Mouse (Mus musculus): Measurements from ENCODE around the gene Art5. TPM values are rescaled to one million over a fixed set of nuclear protein-coding genes. Genes with fewer than 3 reads are reported as not detected.

The Art5 gene
- polyA plus RNA-seq (2015; fragmentation: Nextera tagmentation; extraction: Ambion mirVana) = 1.3 and 1.5 TPM in 2 replicates

DNA sequence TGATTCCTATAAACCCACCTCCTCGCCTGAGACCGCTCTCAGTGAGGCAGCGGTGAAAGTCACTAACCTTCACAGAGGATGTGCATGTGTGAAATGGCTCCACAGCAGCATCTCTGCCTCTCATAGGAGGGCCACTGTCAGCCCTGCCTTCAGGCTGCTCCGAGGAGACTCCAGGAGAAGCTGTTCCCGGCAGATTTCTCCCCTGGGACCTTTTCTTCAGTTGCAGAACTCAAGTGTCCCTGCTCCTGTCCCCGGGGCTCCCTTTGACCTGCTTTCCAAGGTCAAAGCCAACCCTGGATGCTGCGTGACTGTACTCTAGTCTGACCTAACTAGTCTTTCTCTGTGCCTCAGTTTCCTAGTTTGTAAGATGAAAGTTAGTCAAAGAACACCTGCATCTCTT, at the start of gene Art5:
Gene Art5 (minus strand): TSS at position 319 of the 400 bp plus-strand sequence.
- no peak within 1 kb of the TSS for H3K4me2 ChIP-seq (ENCODE audit: low read depth, low read length)
- WGBS = 69% methylated on average over 7 of the region's 7 CpGs

DNA sequence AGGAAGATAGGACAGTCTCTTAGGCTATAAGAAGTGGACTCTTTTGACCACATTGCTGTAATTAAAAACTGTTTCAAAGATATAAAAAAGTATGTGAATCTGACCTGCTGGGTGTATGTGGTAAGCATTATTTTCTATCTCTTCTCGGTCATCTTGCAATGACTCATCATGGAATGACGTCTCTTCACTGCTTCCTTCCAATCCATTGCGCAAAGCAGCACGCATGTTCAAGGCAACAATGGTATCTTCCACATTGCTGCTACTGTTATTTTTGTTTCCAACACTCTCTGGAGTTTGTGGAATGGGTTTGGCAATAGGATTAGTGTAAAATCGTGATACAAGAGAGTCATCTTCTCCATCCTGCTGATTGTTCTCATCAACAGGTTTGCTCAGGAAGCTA, 44.4 kb upstream of the Art5 start:
- H3K4me2 ChIP-seq (ENCODE audit: low read depth, low read length) = no peak overlapping the region
- H3K4me3 ChIP-seq (ENCODE audit: low read length) = no peak overlapping the region
- whole genome bisulfite sequencing = 90% methylated on average over 5 of the region's 5 CpGs
- H3K9me3 ChIP-seq (ENCODE audit: control insufficient read depth, low read length) = no peaks in the 10 kb centered on the region
- no peaks in the 10 kb centered on the region for H3K4me1 ChIP-seq (replicated peaks; ENCODE audit: control insufficient read depth, insufficient read depth, low read length)
- no peak for ATAC-seq (ENCODE audit: low read depth)
- no peak overlapping the region for H3K27ac ChIP-seq (ENCODE audit: low read length)
- no peaks in the 10 kb centered on the region for H3K27me3 ChIP-seq (ENCODE audit: control insufficient read depth, insufficient read depth, low read depth, low read length)
- H3K36me3 ChIP-seq (ENCODE audit: control insufficient read depth, insufficient read depth, low read length) = peaks cover 27% of the 10 kb centered on the region
- H3K9ac ChIP-seq (ENCODE audit: low read length) = no peak overlapping the region

More for the DNA sequence above, at the start of gene Art5:
- Histone ChIP-seq H3K36me3 (ENCODE audit: control insufficient read depth, insufficient read depth, low read length) (no peaks in the 10 kb centered on the region), H3K9ac (ENCODE audit: low read length) (no peak within 1 kb of the TSS), H3K4me3 (ENCODE audit: low read length) (no peak within 1 kb of the TSS), H3K9me3 (ENCODE audit: control insufficient read depth, low read length) (no peaks in the 10 kb centered on the region), H3K27me3 (ENCODE audit: control insufficient read depth, insufficient read depth, low read depth, low read length) (no peaks in the 10 kb centered on the region), H3K27ac (ENCODE audit: low read length) (no peak within 1 kb of the TSS), H3K4me1 (replicated peaks; ENCODE audit: control insufficient read depth, insufficient read depth, low read length) (peaks cover 5% of the 10 kb centered on the region; the same call in 1 of the 2 replicates)
- no peak for ATAC-seq (ENCODE audit: low read depth)

DNA sequence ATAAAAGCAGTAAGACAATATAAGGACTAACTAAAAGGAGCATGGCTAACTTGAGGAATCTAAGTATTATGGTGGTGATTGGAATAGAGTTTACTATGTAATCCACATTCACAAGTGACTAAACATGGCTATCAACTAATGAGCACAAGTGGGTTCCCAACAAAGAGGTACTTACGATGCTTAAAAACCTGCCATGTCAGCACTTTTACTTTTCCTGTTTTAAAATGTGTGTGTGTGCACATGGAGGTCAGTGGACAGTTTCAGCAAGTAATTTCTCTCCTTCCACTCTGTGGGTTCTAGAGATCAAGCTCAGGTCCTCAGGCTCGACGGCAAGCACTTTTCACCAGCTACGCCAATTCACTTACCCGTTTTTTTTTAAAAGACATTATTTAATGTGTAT, 28.6 kb upstream of the Art5 start:
- Histone ChIP-seq H3K4me2 (ENCODE audit: low read depth, low read length) (no peak overlapping the region), H3K4me1 (replicated peaks; ENCODE audit: control insufficient read depth, insufficient read depth, low read length) (no peaks in the 10 kb centered on the region), H3K36me3 (ENCODE audit: control insufficient read depth, insufficient read depth, low read length) (peaks cover 52% of the 10 kb centered on the region), H3K4me3 (ENCODE audit: low read length) (no peak overlapping the region), H3K9me3 (ENCODE audit: control insufficient read depth, low read length) (no peaks in the 10 kb centered on the region), H3K27me3 (ENCODE audit: control insufficient read depth, insufficient read depth, low read depth, low read length) (no peaks in the 10 kb centered on the region), H3K27ac (ENCODE audit: low read length) (no peak overlapping the region), H3K9ac (ENCODE audit: low read length) (no peak overlapping the region)
- 93% methylated on average over 5 of the region's 5 CpGs for WGBS
- ATAC-seq (ENCODE audit: low read depth) = no peak

DNA sequence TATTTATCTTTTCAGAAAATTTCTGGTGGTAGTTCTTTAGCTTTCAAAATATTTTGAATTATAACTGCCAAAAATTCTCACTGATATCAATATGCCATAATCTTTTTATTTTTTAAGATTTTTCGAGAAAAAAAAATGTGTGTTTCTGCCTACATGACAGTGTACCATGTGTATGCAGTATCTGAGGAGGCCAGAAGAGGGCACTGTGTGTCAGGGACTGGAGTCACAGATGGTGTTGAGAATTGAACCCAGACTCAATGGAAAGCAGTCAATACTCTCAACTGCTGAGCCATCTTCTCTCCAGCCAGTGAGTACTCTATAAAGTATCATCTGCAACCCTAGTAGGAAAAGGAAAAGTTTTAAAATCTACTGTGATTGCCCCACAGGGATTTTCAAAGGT, 28.2 kb upstream of the Art5 start:
- H3K9ac ChIP-seq (ENCODE audit: low read length) = no peak overlapping the region
- H3K36me3 ChIP-seq (ENCODE audit: control insufficient read depth, insufficient read depth, low read length) = peaks cover 54% of the 10 kb centered on the region
- no peaks in the 10 kb centered on the region for H3K9me3 ChIP-seq (ENCODE audit: control insufficient read depth, low read length)
- ATAC-seq (ENCODE audit: low read depth) = no peak
- no peaks in the 10 kb centered on the region for H3K4me1 ChIP-seq (replicated peaks; ENCODE audit: control insufficient read depth, insufficient read depth, low read length)
- H3K4me3 ChIP-seq (ENCODE audit: low read length) = no peak overlapping the region
- WGBS = 88% methylated on average over 1 of the region's 1 CpGs
- H3K27me3 ChIP-seq (ENCODE audit: control insufficient read depth, insufficient read depth, low read depth, low read length) = no peaks in the 10 kb centered on the region
- H3K27ac ChIP-seq (ENCODE audit: low read length) = no peak overlapping the region
- H3K4me2 ChIP-seq (ENCODE audit: low read depth, low read length) = no peak overlapping the region

DNA sequence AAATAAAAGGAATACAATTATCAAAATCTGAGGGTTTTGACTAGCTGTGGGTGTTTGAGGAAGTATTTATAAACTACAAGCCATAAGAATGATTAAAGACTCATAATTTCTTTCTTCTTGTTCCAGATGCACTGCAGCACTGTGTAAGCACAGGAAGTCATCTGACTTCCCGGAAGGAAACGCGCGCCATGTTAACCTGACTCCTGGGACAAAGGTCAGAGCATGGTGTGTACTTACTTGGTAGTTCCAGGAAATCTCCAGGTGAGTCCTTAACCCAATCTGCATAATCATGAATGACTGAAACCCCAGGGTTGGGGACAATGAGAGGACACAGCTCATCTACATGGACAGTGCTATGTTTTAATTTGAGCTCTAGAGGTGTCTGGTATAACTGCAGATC, 23.1 kb upstream of the Art5 start:
- no peaks in the 10 kb centered on the region for H3K9me3 ChIP-seq (ENCODE audit: control insufficient read depth, low read length)
- H3K27me3 ChIP-seq (ENCODE audit: control insufficient read depth, insufficient read depth, low read depth, low read length) = no peaks in the 10 kb centered on the region
- peaks cover 55% of the 10 kb centered on the region for H3K36me3 ChIP-seq (ENCODE audit: control insufficient read depth, insufficient read depth, low read length)
- peak; percentile 49; the same call in 1 of the 2 replicates for ATAC-seq (ENCODE audit: low read depth)
- H3K4me1 ChIP-seq (replicated peaks; ENCODE audit: control insufficient read depth, insufficient read depth, low read length) = no peaks in the 10 kb centered on the region
- no peak overlapping the region for H3K4me3 ChIP-seq (ENCODE audit: low read length)
- no peak overlapping the region for H3K9ac ChIP-seq (ENCODE audit: low read length)
- WGBS = 55% methylated on average over 4 of the region's 4 CpGs
- no peak overlapping the region for H3K27ac ChIP-seq (ENCODE audit: low read length)
- H3K4me2 ChIP-seq (ENCODE audit: low read depth, low read length) = no peak overlapping the region

DNA sequence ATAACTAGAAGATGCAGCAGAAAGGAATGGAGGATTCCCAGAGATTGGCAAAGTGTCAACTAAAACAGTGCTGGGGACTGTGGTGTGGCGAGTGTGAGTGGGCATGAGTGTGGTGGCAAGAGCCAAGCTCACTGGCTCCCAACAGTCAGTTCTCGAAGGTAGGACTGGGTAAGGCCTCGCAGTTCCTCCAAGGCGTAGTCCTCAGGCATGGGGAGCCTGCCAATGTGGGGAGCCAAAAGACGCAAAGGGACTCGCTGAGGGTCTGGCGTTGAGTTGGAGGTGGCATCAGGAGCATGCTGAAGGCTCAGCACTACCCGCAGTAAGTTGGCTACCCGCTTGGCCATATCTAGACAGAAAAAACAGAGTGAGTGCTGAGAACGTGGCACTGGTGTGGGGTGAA, 11.0 kb upstream of the Art5 start:
- Histone ChIP-seq H3K4me1 (replicated peaks; ENCODE audit: control insufficient read depth, insufficient read depth, low read length) (no peaks in the 10 kb centered on the region), H3K4me2 (ENCODE audit: low read depth, low read length) (no peak overlapping the region), H3K27me3 (ENCODE audit: control insufficient read depth, insufficient read depth, low read depth, low read length) (no peaks in the 10 kb centered on the region), H3K9ac (ENCODE audit: low read length) (no peak overlapping the region), H3K27ac (ENCODE audit: low read length) (no peak overlapping the region), H3K9me3 (ENCODE audit: control insufficient read depth, low read length) (no peaks in the 10 kb centered on the region), H3K36me3 (ENCODE audit: control insufficient read depth, insufficient read depth, low read length) (peaks cover 53% of the 10 kb centered on the region), H3K4me3 (ENCODE audit: low read length) (no peak overlapping the region)
- WGBS = 90% methylated on average over 10 of the region's 10 CpGs
- no peak for ATAC-seq (ENCODE audit: low read depth)

DNA sequence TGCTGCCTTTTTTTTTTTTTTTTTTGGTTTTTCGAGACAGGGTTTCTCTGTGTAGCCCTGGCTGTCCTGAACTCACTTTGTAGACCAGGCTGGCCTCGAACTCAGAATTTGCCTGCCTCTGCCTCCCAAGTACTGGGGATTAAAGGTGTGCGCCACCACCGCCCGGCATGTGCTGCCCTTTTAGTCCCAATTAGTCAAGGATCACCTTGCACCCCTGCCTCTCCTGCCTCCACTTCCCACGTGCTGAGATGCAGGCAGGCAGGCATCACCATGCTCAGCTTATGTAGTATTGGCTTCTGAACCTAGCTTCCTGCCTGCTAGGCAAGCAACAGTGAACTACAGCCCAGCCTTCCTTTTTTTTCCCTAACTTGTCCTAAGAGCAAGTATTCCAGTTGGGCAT, 8.1 kb upstream of the Art5 start:
- ATAC-seq (ENCODE audit: low read depth) = no peak
- no peak overlapping the region for H3K4me2 ChIP-seq (ENCODE audit: low read depth, low read length)
- H3K4me3 ChIP-seq (ENCODE audit: low read length) = no peak overlapping the region
- no peaks in the 10 kb centered on the region for H3K4me1 ChIP-seq (replicated peaks; ENCODE audit: control insufficient read depth, insufficient read depth, low read length)
- WGBS = 69% methylated on average over 6 of the region's 6 CpGs
- H3K9ac ChIP-seq (ENCODE audit: low read length) = no peak overlapping the region
- H3K27me3 ChIP-seq (ENCODE audit: control insufficient read depth, insufficient read depth, low read depth, low read length) = no peaks in the 10 kb centered on the region
- no peaks in the 10 kb centered on the region for H3K9me3 ChIP-seq (ENCODE audit: control insufficient read depth, low read length)
- peaks cover 26% of the 10 kb centered on the region for H3K36me3 ChIP-seq (ENCODE audit: control insufficient read depth, insufficient read depth, low read length)
- H3K27ac ChIP-seq (ENCODE audit: low read length) = no peak overlapping the region

DNA sequence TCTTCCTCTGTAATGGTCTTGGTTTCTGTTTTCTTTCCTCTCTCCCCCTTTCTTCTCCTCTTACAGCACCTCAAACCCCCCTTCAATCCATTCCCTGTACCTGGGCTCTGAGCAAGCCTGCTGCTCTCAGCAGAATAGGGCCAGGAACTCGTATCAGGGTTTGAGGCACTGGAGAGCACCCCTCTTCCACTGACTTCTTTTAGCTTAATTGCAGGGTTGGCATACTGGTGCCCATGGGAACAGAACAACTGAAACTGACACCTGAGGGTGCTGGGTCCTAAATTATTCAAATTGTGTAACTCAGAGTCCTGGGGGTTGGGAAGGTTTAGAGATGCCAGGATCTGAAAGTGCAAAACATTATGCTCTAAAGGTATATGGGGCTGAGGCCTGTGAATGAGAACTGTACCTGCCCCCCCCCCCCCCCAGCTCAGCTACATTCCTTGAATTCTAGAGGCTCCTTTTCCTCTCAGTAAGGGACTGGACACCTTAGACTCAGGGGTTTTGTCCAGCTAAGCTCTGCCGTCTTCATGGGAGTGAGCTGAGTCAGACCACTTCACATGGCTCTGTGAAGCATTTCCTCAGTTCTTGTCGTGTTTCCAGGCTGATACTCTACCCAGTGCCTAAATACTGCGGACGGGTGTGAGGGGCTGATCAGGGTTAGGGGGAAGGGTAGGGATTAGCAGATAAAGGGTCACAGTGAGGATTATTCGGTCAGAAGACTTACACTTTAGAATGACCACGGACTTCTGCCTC, 7.5 kb upstream of the Art5 start, which contains the start of gene Chrna10:
Gene Chrna10 (minus strand): TSS at position 250 of the 753 bp plus-strand sequence.
- no peak within 1 kb of the TSS for H3K4me3 ChIP-seq (ENCODE audit: low read length)
- H3K27ac ChIP-seq (ENCODE audit: low read length) = no peak within 1 kb of the TSS
- no peak within 1 kb of the TSS for H3K9ac ChIP-seq (ENCODE audit: low read length)
- peak; percentile 61 for ATAC-seq (ENCODE audit: low read depth)
- WGBS = 32% methylated on average over 7 of the region's 7 CpGs
- H3K4me1 ChIP-seq (replicated peaks; ENCODE audit: control insufficient read depth, insufficient read depth, low read length) = no peaks in the 10 kb centered on the region
- H3K36me3 ChIP-seq (ENCODE audit: control insufficient read depth, insufficient read depth, low read length) = peaks cover 21% of the 10 kb centered on the region
- H3K9me3 ChIP-seq (ENCODE audit: control insufficient read depth, low read length) = no peaks in the 10 kb centered on the region
- no peaks in the 10 kb centered on the region for H3K27me3 ChIP-seq (ENCODE audit: control insufficient read depth, insufficient read depth, low read depth, low read length)
- H3K4me2 ChIP-seq (ENCODE audit: low read depth, low read length) = no peak within 1 kb of the TSS

DNA sequence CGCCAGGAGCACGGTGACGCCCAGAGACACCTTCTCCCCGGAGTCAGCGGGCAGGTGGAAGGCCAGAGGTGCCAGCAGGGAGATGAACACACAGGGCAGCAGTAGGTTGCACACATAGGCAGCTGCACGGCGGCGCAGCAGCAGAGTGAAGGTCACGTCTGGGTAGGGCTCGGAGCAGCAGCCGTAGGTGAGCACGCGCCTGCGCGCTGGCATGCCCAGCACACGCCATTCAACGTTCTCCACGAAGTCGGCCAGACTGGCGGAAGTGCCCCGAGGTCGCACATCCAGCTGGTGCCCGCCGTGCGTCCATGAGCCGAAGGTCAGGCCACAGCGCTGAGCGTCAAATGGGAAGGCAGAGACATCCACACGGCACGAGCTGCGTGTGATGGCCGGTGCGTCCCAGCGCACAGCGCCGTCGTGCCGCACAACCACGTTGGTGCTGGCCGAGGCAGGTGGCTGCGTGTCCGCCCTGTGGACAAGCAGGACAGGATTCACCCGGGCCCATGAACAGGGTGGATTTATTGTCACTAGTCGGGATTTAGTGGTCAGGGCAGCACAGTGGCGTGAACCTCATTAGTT, 4.0 kb upstream of the Art5 start:
- 69% methylated on average over 45 of the region's 45 CpGs for WGBS
- H3K4me3 ChIP-seq (ENCODE audit: low read length) = no peak overlapping the region

More for the DNA sequence above, 4.0 kb upstream of the Art5 start:
- Histone ChIP-seq H3K9me3 (ENCODE audit: control insufficient read depth, low read length) (no peaks in the 10 kb centered on the region), H3K36me3 (ENCODE audit: control insufficient read depth, insufficient read depth, low read length) (no peaks in the 10 kb centered on the region), H3K4me1 (replicated peaks; ENCODE audit: control insufficient read depth, insufficient read depth, low read length) (no peaks in the 10 kb centered on the region), H3K4me2 (ENCODE audit: low read depth, low read length) (no peak overlapping the region), H3K27ac (ENCODE audit: low read length) (no peak overlapping the region), H3K27me3 (ENCODE audit: control insufficient read depth, insufficient read depth, low read depth, low read length) (no peaks in the 10 kb centered on the region), H3K9ac (ENCODE audit: low read length) (no peak overlapping the region)
- no peak for ATAC-seq (ENCODE audit: low read depth)

Data from lung, embryonic 16.5 days (tissue).